Mouse (Mus musculus) megakaryocyte, embryonic 14.5 days (primary cell): ENCODE data around the gene Tes. TPM values are rescaled to one million over a fixed set of nuclear protein-coding genes. Genes with fewer than 3 reads are reported as not detected.

Experiments used
- H3K27me3 ChIP-seq: replicated peaks from 2 replicates; pipeline ENCODE3; 2012; ENCODE audit warnings: inconsistent platforms
- H3K36me3 ChIP-seq: replicated peaks from 2 replicates; pipeline ENCODE3; 2012; ENCODE audit warnings: low read length, inconsistent platforms, mixed read lengths
- H3K4me1 ChIP-seq: 2 replicates; pipeline ENCODE4 v1.6.1; 2012; ENCODE audit warnings: inconsistent platforms
- H3K4me3 ChIP-seq: replicated peaks from 2 replicates; pipeline ENCODE3; 2012; ENCODE audit warnings: moderate library complexity, mild to moderate bottlenecking, inconsistent platforms
- H3K9me3 ChIP-seq: 2 replicates; pipeline ENCODE4 v1.6.1; 2012; ENCODE audit warnings: inconsistent platforms
- FLI1 ChIP-seq: IDR thresholded peaks from 2 replicates; pipeline ENCODE4 v1.6.1; 2012; ENCODE audit warnings: low read length, inconsistent platforms, mixed read lengths
- GATA1 ChIP-seq: IDR thresholded peaks from 3 replicates; pipeline ENCODE4 v1.6.1; 2012; ENCODE audit warnings: mixed read lengths, low read length, inconsistent platforms, borderline replicate concordance
- polyA plus RNA-seq: library from polyadenylated mRNA; stranded (reverse); fragments of >175 nt; gene quantifications from 2 replicates; pipeline ENCODE4 v1.2.3, GENCODE M21; 2012; ENCODE audit warnings: low replicate concordance; ENCODE audit not compliant: insufficient read depth

Gene Tes
- polyA plus RNA-seq, 1 experiment = 12.8 TPM

DNA sequence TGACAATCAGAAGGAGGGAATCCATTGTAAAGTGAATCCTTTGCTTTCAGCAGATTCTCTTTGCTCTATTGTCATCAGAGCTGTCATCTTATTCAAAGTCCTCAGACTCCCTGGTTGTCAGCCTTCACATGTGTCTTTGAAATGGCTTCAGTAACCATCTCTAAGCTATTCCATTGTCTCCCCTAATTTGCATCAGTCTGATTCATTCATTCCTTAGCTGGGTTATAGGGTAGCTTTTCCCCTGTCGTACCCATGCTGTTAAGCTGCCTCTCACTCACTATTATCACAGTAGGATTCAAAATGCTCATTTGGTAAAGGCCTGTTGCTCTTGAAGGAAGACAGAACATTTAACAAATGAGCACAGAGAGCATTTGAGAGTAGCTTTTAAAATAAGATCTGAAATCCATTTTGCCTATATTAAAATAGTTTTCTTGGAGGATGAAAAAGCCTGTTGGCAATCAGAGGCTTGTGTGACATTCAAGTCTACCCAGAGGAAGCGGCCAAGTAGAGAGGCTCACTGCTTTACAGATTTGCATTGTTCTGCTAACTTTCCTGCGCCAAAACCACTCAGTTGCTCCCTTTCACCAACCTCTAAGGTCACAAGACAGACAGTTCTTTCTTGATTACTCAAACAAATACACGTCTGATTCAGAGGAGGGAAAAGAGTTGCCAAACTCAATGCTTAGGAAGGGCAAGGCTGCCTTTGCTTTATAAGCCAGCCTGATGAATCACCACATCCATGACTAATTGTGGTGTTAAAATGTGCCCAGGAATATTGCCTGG lies 77.8 kb downstream of the Tes start:
- Histone ChIP-seq H3K9me3 (no peaks in the 10 kb centered on the region), H3K36me3 (no peaks in the 10 kb centered on the region), H3K27me3 (no peaks in the 10 kb centered on the region), H3K4me1 (no peaks in the 10 kb centered on the region), H3K4me3 (no peak overlapping the region)
- TF ChIP-seq GATA1 = no peak
- TF ChIP-seq FLI1 = no peak

DNA sequence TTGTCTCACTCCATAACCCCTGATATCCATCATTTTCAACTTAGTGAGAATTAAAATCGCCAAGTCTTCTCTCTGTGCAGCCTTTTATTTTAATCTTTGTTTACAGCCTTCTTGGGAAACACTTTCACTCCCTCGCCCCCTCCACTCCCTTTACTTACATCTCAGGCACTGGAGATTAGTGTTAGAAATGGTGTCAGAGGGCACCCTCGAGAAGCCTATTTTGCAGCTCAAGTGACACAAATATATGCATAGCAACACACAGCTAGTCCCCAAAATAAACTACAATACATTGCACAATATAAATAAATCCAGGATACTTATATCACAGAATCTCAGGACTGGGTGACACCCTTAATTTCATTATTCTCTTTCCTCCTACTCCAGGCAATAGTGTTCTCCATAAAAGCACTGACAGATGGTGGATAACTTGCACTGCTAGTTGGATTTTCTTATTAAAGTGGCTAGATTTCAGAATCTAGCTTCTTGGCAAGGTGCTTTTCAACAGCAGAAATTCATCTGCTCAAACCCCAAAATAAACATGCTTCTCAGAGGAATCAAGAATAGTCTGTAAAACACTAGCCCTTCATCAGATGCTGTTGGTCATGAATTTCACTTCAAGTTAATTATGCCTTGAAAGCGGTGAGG lies 86.2 kb downstream of the Tes start:
- Histone ChIP-seq H3K9me3 (no peaks in the 10 kb centered on the region), H3K4me1 (no peaks in the 10 kb centered on the region), H3K36me3 (no peaks in the 10 kb centered on the region), H3K4me3 (no peak overlapping the region), H3K27me3 (no peaks in the 10 kb centered on the region)
- TF ChIP-seq GATA1 (no peak), FLI1 (no peak)

DNA sequence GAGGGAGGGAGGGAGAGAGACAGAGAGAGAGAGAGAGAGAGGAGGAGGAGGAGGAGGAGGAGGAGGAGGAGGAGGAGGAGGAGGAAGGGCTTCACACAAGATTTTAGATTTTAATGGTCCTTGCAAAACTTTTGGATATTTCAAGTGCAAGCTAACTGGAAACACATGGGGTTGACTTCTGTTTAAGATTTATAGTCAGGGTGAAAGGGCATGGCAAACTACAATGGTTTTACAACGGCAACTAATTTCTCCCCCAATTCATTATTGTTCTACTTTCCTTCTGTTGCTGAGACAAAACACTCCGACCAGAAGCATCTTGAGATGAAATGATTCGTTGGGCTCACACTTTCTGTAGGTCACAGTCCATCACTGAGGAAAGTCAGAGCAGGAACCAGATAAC lies 87.6 kb downstream of the Tes start:
- Histone ChIP-seq H3K4me3 (no peak overlapping the region), H3K36me3 (no peaks in the 10 kb centered on the region), H3K4me1 (no peaks in the 10 kb centered on the region), H3K27me3 (no peaks in the 10 kb centered on the region), H3K9me3 (no peaks in the 10 kb centered on the region)
- TF ChIP-seq FLI1 (no peak), GATA1 (no peak)

Other genes starting within 250 kb of the Tes start
- gene Tfec, start 166.7 kb upstream of the Tes start, polyA plus RNA-seq = 1.1 TPM in 1 of 2 replicates, not detected in the other
- 0.27 TPM in 1 of 2 replicates, not detected in the other for gene Cav2, start 216.0 kb downstream of the Tes start, polyA plus RNA-seq
- gene Cav1, start 241.2 kb downstream of the Tes start, polyA plus RNA-seq = not detected in 2 replicates